In genomic region chr3:70029260-70029659, GRCm38 (mm10) we compare ENCODE assay signal across 30 mouse cellular contexts. TPM values are rescaled to one million over a fixed set of nuclear protein-coding genes. Genes with fewer than 3 reads are reported as not detected.
A peak's percentile ranks its signal among the peaks of the same experiment; 100 is the strongest.
DNase-seq lines count a peak whose midpoint lies in the region; ATAC-seq and TF ChIP-seq lines count a peak whose summit lies in the region.
"Had no signal": no experiment of that assay in that cellular context is flagged by ENCODE, and none has a peak within 500 bp of the region (broad histone marks: within the 10 kb centered on the region; RNA-seq: fewer than 3 reads in every experiment).

No protein-coding gene starts in this region.

- H3K27ac ChIP-seq in forebrain, embryonic 14.5 days (ENCODE audit: low read depth, low read length) = no peak overlapping the region
- no peak overlapping the region for H3K27ac ChIP-seq in forebrain, embryonic 15.5 days (replicated peaks)
- H3K27ac ChIP-seq in forebrain, postnatal 0 days (ENCODE audit: low read depth, low read length) = no peak overlapping the region
- H3K27ac ChIP-seq in forebrain, embryonic 11.5 days (ENCODE audit: low read depth, low read length) = no peak overlapping the region
- H3K27ac ChIP-seq in gastrocnemius, adult 2 months = no peak overlapping the region
- H3K27ac ChIP-seq: embryonic facial prominence, embryonic 13.5 days; embryonic facial prominence, embryonic 15.5 days; forebrain, embryonic 10.5 days had no signal

- no peak overlapping the region for H3K4me2 ChIP-seq in forebrain, embryonic 14.5 days (ENCODE audit: low read length)
- no peak overlapping the region for H3K4me2 ChIP-seq in forebrain, embryonic 15.5 days (replicated peaks)
- no peak overlapping the region for H3K4me2 ChIP-seq in forebrain, postnatal 0 days (ENCODE audit: low read depth)
- H3K4me2 ChIP-seq in forebrain, embryonic 11.5 days (ENCODE audit: low read depth, low read length, severe bottlenecking) = no peak overlapping the region
- H3K4me2 ChIP-seq: embryonic facial prominence, embryonic 13.5 days; embryonic facial prominence, embryonic 15.5 days had no signal

- intact Hi-C loops in gastrocnemius, adult 2 months (cut with DNase I) = no loop called here

- WGBS in forebrain, embryonic 14.5 days = 89% methylated on average over 3 of the region's 3 CpGs
- WGBS in forebrain, embryonic 15.5 days = 75% methylated on average over 3 of the region's 3 CpGs
- WGBS in forebrain, postnatal 0 days = 71% methylated on average over 3 of the region's 3 CpGs
- 82% methylated on average over 3 of the region's 3 CpGs for WGBS in forebrain, embryonic 11.5 days

- TF ChIP-seq CTCF in forebrain, postnatal 0 days (IDR thresholded peaks at IDR 0.05; ENCODE audit: low read depth) = no peak
- no peak for TF ChIP-seq CTCF in gastrocnemius, adult 2 months (IDR thresholded peaks at IDR 0.05)

- no peaks in the 10 kb centered on the region for H3K36me3 ChIP-seq in forebrain, embryonic 14.5 days (ENCODE audit: control insufficient read depth, insufficient read depth, low read length)
- H3K36me3 ChIP-seq in forebrain, embryonic 15.5 days = no peaks in the 10 kb centered on the region
- H3K36me3 ChIP-seq in forebrain, postnatal 0 days (ENCODE audit: insufficient read depth) = no peaks in the 10 kb centered on the region
- H3K36me3 ChIP-seq in forebrain, embryonic 11.5 days (ENCODE audit: control insufficient read depth, insufficient read depth, low read length) = no peaks in the 10 kb centered on the region
- H3K36me3 ChIP-seq: embryonic facial prominence, embryonic 13.5 days; embryonic facial prominence, embryonic 15.5 days; forebrain, embryonic 10.5 days; G1E had no signal

- DNase-seq in forebrain, embryonic 14.5 days (ENCODE audit: low spot score) = peak; percentile 16
- peak; percentile 26 for DNase-seq in forebrain, postnatal 0 days
- DNase-seq in forebrain, embryonic 11.5 days (ENCODE audit: low spot score) = no peak
- DNase-seq in brain, adult 2 months (ENCODE audit: low read depth, low spot score) = peak; percentile 24
- DNase-seq in brain, embryonic 18.5 days (ENCODE audit: low read depth, low spot score) = peak; percentile 18
- no peak for DNase-seq in gastrocnemius, adult 2 months
- DNase-seq: adrenal gland, adult 8-10 months; adrenal gland, postnatal 14 days; adrenal gland, postnatal 36 days; B cell, adult 2 months; cerebellum, adult 11 months; cerebellum, adult 18-20 months; cerebellum, adult 8-10 months; cerebellum, adult 9-11 months; cerebellum, postnatal 14 days; cerebellum, postnatal 36 days; embryo, embryonic 11 days had no signal

- H3K4me3 ChIP-seq in forebrain, embryonic 14.5 days (ENCODE audit: low read depth, low read length) = no peak overlapping the region
- no peak overlapping the region for H3K4me3 ChIP-seq in forebrain, embryonic 15.5 days
- no peak overlapping the region for H3K4me3 ChIP-seq in forebrain, postnatal 0 days (ENCODE audit: low read depth, low read length)
- no peak overlapping the region for H3K4me3 ChIP-seq in forebrain, embryonic 11.5 days (ENCODE audit: low read depth, low read length)
- H3K4me3 ChIP-seq in gastrocnemius, adult 2 months = no peak overlapping the region
- H3K4me3 ChIP-seq: embryonic facial prominence, embryonic 13.5 days; embryonic facial prominence, embryonic 15.5 days; erythroblast, embryonic 14.5 days; forebrain, embryonic 10.5 days had no signal

- H3K4me1 ChIP-seq in forebrain, embryonic 14.5 days (ENCODE audit: control insufficient read depth, insufficient read depth, low read length) = no peaks in the 10 kb centered on the region
- no peaks in the 10 kb centered on the region for H3K4me1 ChIP-seq in forebrain, embryonic 15.5 days
- H3K4me1 ChIP-seq in forebrain, postnatal 0 days (ENCODE audit: insufficient read depth) = no peaks in the 10 kb centered on the region
- no peaks in the 10 kb centered on the region for H3K4me1 ChIP-seq in forebrain, embryonic 11.5 days (replicated peaks; ENCODE audit: control insufficient read depth, insufficient read depth, low read length)
- H3K4me1 ChIP-seq: embryonic facial prominence, embryonic 13.5 days; embryonic facial prominence, embryonic 15.5 days had no signal

- no peaks in the 10 kb centered on the region for H3K27me3 ChIP-seq in forebrain, embryonic 14.5 days (replicated peaks; ENCODE audit: control insufficient read depth, insufficient read depth, low read length)
- H3K27me3 ChIP-seq in forebrain, embryonic 15.5 days = no peaks in the 10 kb centered on the region
- no peaks in the 10 kb centered on the region for H3K27me3 ChIP-seq in forebrain, postnatal 0 days (ENCODE audit: insufficient read depth, low read length)
- no peaks in the 10 kb centered on the region for H3K27me3 ChIP-seq in forebrain, embryonic 11.5 days (ENCODE audit: control insufficient read depth, insufficient read depth, low read length)
- H3K27me3 ChIP-seq: CH12.LX; embryonic facial prominence, embryonic 13.5 days; embryonic facial prominence, embryonic 15.5 days had no signal

- H3K9me3 ChIP-seq in forebrain, embryonic 14.5 days (replicated peaks; ENCODE audit: control insufficient read depth, low read length) = no peaks in the 10 kb centered on the region
- no peaks in the 10 kb centered on the region for H3K9me3 ChIP-seq in forebrain, embryonic 15.5 days
- no peaks in the 10 kb centered on the region for H3K9me3 ChIP-seq in forebrain, postnatal 0 days (ENCODE audit: low read length)
- H3K9me3 ChIP-seq in forebrain, embryonic 11.5 days (ENCODE audit: control insufficient read depth, low read length) = no peaks in the 10 kb centered on the region
- H3K9me3 ChIP-seq: embryonic facial prominence, embryonic 13.5 days; embryonic facial prominence, embryonic 15.5 days; forebrain, embryonic 10.5 days had no signal

- no peak overlapping the region for H3K9ac ChIP-seq in forebrain, embryonic 14.5 days (ENCODE audit: low read length)
- no peak overlapping the region for H3K9ac ChIP-seq in forebrain, embryonic 15.5 days (replicated peaks)
- H3K9ac ChIP-seq in forebrain, postnatal 0 days = no peak overlapping the region
- no peak overlapping the region for H3K9ac ChIP-seq in forebrain, embryonic 11.5 days (ENCODE audit: low read length)
- H3K9ac ChIP-seq: embryonic facial prominence, embryonic 13.5 days; embryonic facial prominence, embryonic 15.5 days had no signal

- ATAC-seq in forebrain, embryonic 14.5 days = no peak
- no peak for ATAC-seq in forebrain, embryonic 15.5 days (replicated peaks)
- peak; percentile 58; the same call in 1 of the 2 replicates for ATAC-seq in forebrain, postnatal 0 days
- ATAC-seq in forebrain, embryonic 11.5 days (replicated peaks; ENCODE audit: low FRiP score) = no peak
- ATAC-seq: activated CD4-positive, CD25-positive, alpha-beta regulatory T cell, adult 4 months; CD4-positive, CD25-positive, alpha-beta regulatory T cell, adult 4 months; Patski had no signal

RNA-seq across cellular contexts. Expression of gene Otol1, which starts 21.8 kb away (rescaled TPM):
- not detected in 2 replicates for polyA plus RNA-seq in forebrain, embryonic 14.5 days (2014; fragmentation: Nextera tagmentation; extraction: Ambion mirVana)
- not detected in 2 replicates for polyA plus RNA-seq in forebrain, embryonic 15.5 days (2015; fragmentation: Nextera tagmentation; extraction: Ambion mirVana)
- not detected in 2 replicates for total RNA-seq in forebrain, postnatal 0 days (2014; rRNA removed)
- not detected in 2 replicates for polyA plus RNA-seq in forebrain, postnatal 0 days (2015; fragmentation: Nextera tagmentation; extraction: Ambion mirVana)
- not detected in 2 replicates for polyA plus RNA-seq in forebrain, embryonic 11.5 days (2014; fragmentation: Nextera tagmentation; extraction: Ambion mirVana)
- total RNA-seq in gastrocnemius, adult 2 months (2021) = not detected
- total RNA-seq: adrenal gland, adult 18-20 months; adrenal gland, adult 8-10 months; adrenal gland, postnatal 14 days; adrenal gland, postnatal 36 days; common myeloid progenitor, adult 5-6 weeks had no signal
- polyA plus RNA-seq: activated CD4-positive, CD25-positive, alpha-beta regulatory T cell, adult 4 months; CD4-positive, CD25-positive, alpha-beta regulatory T cell, adult 4 months; embryonic facial prominence, embryonic 11.5 days; embryonic facial prominence, embryonic 13.5 days; embryonic facial prominence, embryonic 15.5 days; erythroblast, embryonic 14.5 days; forebrain, embryonic 10.5 days; G1E; Patski had no signal

Comparison
In these comparisons a context has a peak if more than half of its experiments do, and no peak if none do; other contexts are left out.
1. DNase-seq: peak in forebrain, embryonic 14.5 days (single experiment), forebrain, postnatal 0 days (single experiment), brain, adult 2 months (single experiment) and brain, embryonic 18.5 days (single experiment); none in forebrain, embryonic 11.5 days (single experiment) and gastrocnemius, adult 2 months (single experiment).